Mouse (Mus musculus): ENCODE measurements around the gene Xlr5a. TPM values are rescaled to one million over a fixed set of nuclear protein-coding genes. Genes with fewer than 3 reads are reported as not detected.
"Not testable (repeated sequence)": the region's sequence is repeated elsewhere in the genome, so short reads cannot be mapped to it uniquely, and the experiment has no call there.

Xlr5a gene
- under 1 TPM in 1 of 4 experiments, not detected in 3; 0.33 TPM for total RNA-seq (2022)

GRCm38 (mm10) chrX:73292876-73293275, at the start of gene Xlr5a, which contains the start of gene Xlr5c:
TSS of gene Xlr5a (minus strand) at chrX:73292976.
TSS of gene Xlr5c (minus strand) at chrX:73292976.
- DNase-seq (ENCODE audit: low spot score in 2 of 2): not testable (repeated sequence)

- DNase-seq (ENCODE audit: low spot score in 2 of 2): peak; percentile 28 to 51
Measured at GRCm38 (mm10) chrX:73342483-73342895, 49.7 kb upstream of the Xlr5a start, which contains the start of gene Zfp275. TSS of gene Zfp275 (plus strand) at chrX:73342621.

- DNase-seq (ENCODE audit: low spot score in 2 of 2): no peak
Measured at GRCm38 (mm10) chrX:73342068-73342467, 49.3 kb upstream of the Xlr5a start.

GRCm38 (mm10) chrX:73341473-73341872, 48.7 kb upstream of the Xlr5a start:
- DNase-seq (ENCODE audit: low spot score in 2 of 2): no peak

GRCm38 (mm10) chrX:73336740-73337139, 44.0 kb upstream of the Xlr5a start, which contains the start of gene Gm45015:
TSS of gene Gm45015 (minus strand) at chrX:73336840.
- no peak for DNase-seq (ENCODE audit: low spot score in 2 of 2)

- DNase-seq (ENCODE audit: low spot score in 2 of 2): no peak
Measured at GRCm38 (mm10) chrX:73333548-73333947, 40.8 kb upstream of the Xlr5a start.

GRCm38 (mm10) chrX:73327215-73327614, 34.4 kb upstream of the Xlr5a start:
- DNase-seq (ENCODE audit: low spot score in 2 of 2): no peak

- DNase-seq (ENCODE audit: low spot score in 2 of 2): no peak
Measured at GRCm38 (mm10) chrX:73321029-73321428, 28.3 kb upstream of the Xlr5a start.

GRCm38 (mm10) chrX:73312522-73312921, 19.7 kb upstream of the Xlr5a start:
- no peak for DNase-seq (ENCODE audit: low spot score in 2 of 2)

- DNase-seq (ENCODE audit: low spot score in 2 of 2): not testable (repeated sequence)
Measured at GRCm38 (mm10) chrX:73295745-73296144, 3.0 kb upstream of the Xlr5a start.

- DNase-seq (ENCODE audit: low spot score in 2 of 2): not testable (repeated sequence)
Measured at GRCm38 (mm10) chrX:73265270-73265669, 27.5 kb downstream of the Xlr5a start, which contains the start of gene Xlr3c. TSS of gene Xlr3c (minus strand) at chrX:73265390.

- not testable (repeated sequence) for DNase-seq (ENCODE audit: low spot score in 2 of 2)
Measured at GRCm38 (mm10) chrX:73262428-73262827, 30.3 kb downstream of the Xlr5a start.

- DNase-seq (ENCODE audit: low spot score in 2 of 2): not testable (repeated sequence)
Measured at GRCm38 (mm10) chrX:73242821-73243325, 49.9 kb downstream of the Xlr5a start, which contains the start of gene Xlr4c. TSS of gene Xlr4c (minus strand) at chrX:73243130.

GRCm38 (mm10) chrX:73229288-73229687, 63.5 kb downstream of the Xlr5a start:
- DNase-seq (ENCODE audit: low spot score in 2 of 2): no peak

GRCm38 (mm10) chrX:73228606-73229214, 64.1 kb downstream of the Xlr5a start:
- peak; percentile 36 to 47 for DNase-seq (ENCODE audit: low spot score in 2 of 2)

- DNase-seq (ENCODE audit: low spot score in 2 of 2): peak; percentile 64 to 72
Measured at GRCm38 (mm10) chrX:73227914-73228605, 64.7 kb downstream of the Xlr5a start, which contains the start of gene F8a. TSS of gene F8a (plus strand) at chrX:73228291.

GRCm38 (mm10) chrX:73225365-73225764, 67.4 kb downstream of the Xlr5a start:
- no peak for DNase-seq (ENCODE audit: low spot score in 2 of 2)

GRCm38 (mm10) chrX:73213819-73214564, 78.8 kb downstream of the Xlr5a start, which contains the start of gene Xlr4b:
TSS of gene Xlr4b (plus strand) at chrX:73214333.
- DNase-seq (ENCODE audit: low spot score in 2 of 2): not testable (repeated sequence)

GRCm38 (mm10) chrX:73191934-73192333, 100.8 kb downstream of the Xlr5a start, which contains the start of gene Xlr3b:
TSS of gene Xlr3b (plus strand) at chrX:73192207.
- not testable (repeated sequence) for DNase-seq (ENCODE audit: low spot score in 2 of 2)

- not testable (repeated sequence) for DNase-seq (ENCODE audit: low spot score in 2 of 2)
Measured at GRCm38 (mm10) chrX:73176889-73177288, 115.9 kb downstream of the Xlr5a start, which contains the start of gene Spin2d. TSS of gene Spin2d (minus strand) at chrX:73176989.

- not testable (repeated sequence) for DNase-seq (ENCODE audit: low spot score in 2 of 2)
Measured at GRCm38 (mm10) chrX:73149350-73149749, 143.4 kb downstream of the Xlr5a start, which contains the start of gene DXBay18. TSS of gene DXBay18 (minus strand) at chrX:73149450.
